Mouse (Mus musculus) hindbrain, postnatal 0 days (tissue): ENCODE measurements around the gene Rnls. TPM values are rescaled to one million over a fixed set of nuclear protein-coding genes. Genes with fewer than 3 reads are reported as not detected.

Experiments used
- ATAC-seq: fragments of 200-750 bp; cut with Nextera tagmentation; 2 replicates; pipeline ENCODE4 v1.8.0; 2017; ENCODE audit warnings: mild to moderate bottlenecking, moderate TSS enrichment, moderate library complexity
- DNase-seq: peaks from one replicate; pipeline ENCODE4 v3.0.0-alpha.2; 2015; ENCODE audit warnings: low spot score
- H3K27ac ChIP-seq: fragments of 300-500 bp; sonication (generic); 2 replicates; pipeline ENCODE4 v1.5.1; 2014; ENCODE audit warnings: mild to moderate bottlenecking
- H3K27me3 ChIP-seq: fragments of 300-500 bp; sonication (generic); 2 replicates; pipeline ENCODE4 v1.6.1; 2014; ENCODE audit warnings: low read length, mixed read lengths; ENCODE audit not compliant: insufficient read depth
- H3K36me3 ChIP-seq: fragments of 300-500 bp; sonication (generic); 2 replicates; pipeline ENCODE4 v1.6.1; 2014; ENCODE audit warnings: low read length, mixed read lengths; ENCODE audit not compliant: insufficient read depth
- H3K4me1 ChIP-seq: fragments of 300-500 bp; sonication (generic); 2 replicates; pipeline ENCODE4 v1.6.1; 2014; ENCODE audit warnings: antibody characterized with exemption, low read length, mixed read lengths; ENCODE audit not compliant: insufficient read depth
- H3K4me2 ChIP-seq: fragments of 300-500 bp; sonication (generic); 2 replicates; pipeline ENCODE4 v1.6.1; 2014; ENCODE audit warnings: low read depth, mild to moderate bottlenecking, low read length, moderate library complexity, mixed read lengths
- H3K4me3 ChIP-seq: fragments of 300-500 bp; sonication (generic); 2 replicates; pipeline ENCODE4 v1.5.1; 2014; ENCODE audit warnings: low read length
- H3K9ac ChIP-seq: fragments of 300-500 bp; sonication (generic); replicated peaks from 2 replicates; pipeline ENCODE4 v1.6.1; 2014; ENCODE audit warnings: mild to moderate bottlenecking, low read length, moderate library complexity, mixed read lengths
- H3K9me3 ChIP-seq: fragments of 300-500 bp; sonication (generic); 2 replicates; pipeline ENCODE4 v1.6.1; 2016; ENCODE audit warnings: low read length, mixed read lengths
- CTCF ChIP-seq: IDR thresholded peaks from 2 replicates; pipeline ENCODE4 v1.5.1; 2016; ENCODE audit warnings: antibody characterized with exemption, control low read depth, low read depth
- WGBS: fragments of 180-500 bp; shearing (Covaris S2); extraction: QIAGEN DNeasy Blood & Tissue Kit; methylation state at CpG from one replicate; pipeline ENCODE4 v1.1.7; 2014; 5-methylcytosine and 5-hydroxymethylcytosine counted together
- polyA plus RNA-seq: library from polyadenylated mRNA; unstranded; fragments of >200 nt; fragmentation: Nextera tagmentation; extraction: Ambion mirVana; gene quantifications from 2 replicates; pipeline ENCODE4 v1.2.1, GENCODE M21; 2015
- total RNA-seq: library from RNA; depleted of rRNA; stranded (reverse); fragments of >200 nt; gene quantifications from 2 replicates; pipeline ENCODE4 v1.2.3, GENCODE M21; 2014

Gene Rnls
- total and polyA plus RNA-seq, 2 experiments from 2014 or later: 3.3 to 9.8 TPM

- Histone ChIP-seq H3K27me3 (no peaks in the 10 kb centered on the region), H3K9ac (no peak overlapping the region), H3K36me3 (no peaks in the 10 kb centered on the region), H3K4me3 (no peak overlapping the region), H3K4me1 (no peaks in the 10 kb centered on the region), H3K4me2 (no peak overlapping the region), H3K27ac (no peak overlapping the region), H3K9me3 (no peaks in the 10 kb centered on the region)
- no peak for ATAC-seq
- WGBS: 84% methylated on average over 3 of the region's 3 CpGs
- no peak for TF ChIP-seq CTCF
- DNase-seq: no peak
Observed at GRCm38 (mm10) chr19:33232902-33233301, 159.2 kb downstream of the Rnls start.

GRCm38 (mm10) chr19:33231303-33231702 lies 160.8 kb downstream of the Rnls start:
- Histone ChIP-seq H3K27me3 (no peaks in the 10 kb centered on the region), H3K4me2 (no peak overlapping the region), H3K36me3 (no peaks in the 10 kb centered on the region), H3K27ac (no peak overlapping the region), H3K4me3 (no peak overlapping the region), H3K4me1 (no peaks in the 10 kb centered on the region), H3K9me3 (no peaks in the 10 kb centered on the region), H3K9ac (no peak overlapping the region)
- 50% methylated on average over 6 of the region's 6 CpGs for WGBS
- DNase-seq (no peak), ATAC-seq (no peak)
- no peak for TF ChIP-seq CTCF

GRCm38 (mm10) chr19:33227004-33227403 lies 165.1 kb downstream of the Rnls start:
- peak; percentile 81 for TF ChIP-seq CTCF
- Histone ChIP-seq H3K9ac (no peak overlapping the region), H3K27me3 (no peaks in the 10 kb centered on the region), H3K4me1 (peaks cover 5% of the 10 kb centered on the region; the same call in 1 of the 2 replicates), H3K9me3 (no peaks in the 10 kb centered on the region), H3K27ac (no peak overlapping the region), H3K36me3 (no peaks in the 10 kb centered on the region), H3K4me2 (no peak overlapping the region), H3K4me3 (no peak overlapping the region)
- DNase-seq (peak; percentile 94), ATAC-seq (peak; percentile 84)
- WGBS: 0% methylated on average over 3 of the region's 3 CpGs

GRCm38 (mm10) chr19:33225858-33226705 lies 166.0 kb downstream of the Rnls start:
- no peak for ATAC-seq

GRCm38 (mm10) chr19:33225002-33225376 lies 167.1 kb downstream of the Rnls start:
- H3K9ac ChIP-seq: no peak overlapping the region
- no peaks in the 10 kb centered on the region for H3K9me3 ChIP-seq
- TF ChIP-seq CTCF: no peak
- H3K27me3 ChIP-seq: no peaks in the 10 kb centered on the region
- DNase-seq: no peak
- H3K27ac ChIP-seq: peak overlapping the region; percentile 49; the same call in 1 of the 2 replicates
- no peak overlapping the region for H3K4me3 ChIP-seq
- WGBS: 93% methylated on average over 9 of the region's 9 CpGs
- no peak for ATAC-seq
- no peaks in the 10 kb centered on the region for H3K36me3 ChIP-seq
- H3K4me1 ChIP-seq: peaks cover 5% of the 10 kb centered on the region; the same call in 1 of the 2 replicates
- H3K4me2 ChIP-seq: 0 out of 2 replicates have a peak overlapping the region, but pooled peaks have one; percentile 32

More at GRCm38 (mm10) chr19:33225858-33226705, 166.0 kb downstream of the Rnls start:
- no peak overlapping the region for H3K4me3 ChIP-seq
- H3K27ac ChIP-seq: no peak overlapping the region
- H3K36me3 ChIP-seq: no peaks in the 10 kb centered on the region
- no peak overlapping the region for H3K4me2 ChIP-seq
- H3K4me1 ChIP-seq: peaks cover 5% of the 10 kb centered on the region; the same call in 1 of the 2 replicates
- peak; percentile 59 for DNase-seq
- 58% methylated on average over 5 of the region's 5 CpGs for WGBS
- no peaks in the 10 kb centered on the region for H3K27me3 ChIP-seq
- H3K9me3 ChIP-seq: no peaks in the 10 kb centered on the region
- TF ChIP-seq CTCF: peak; percentile 46
- H3K9ac ChIP-seq: no peak overlapping the region

GRCm38 (mm10) chr19:33224181-33225001 lies 167.7 kb downstream of the Rnls start:
- ATAC-seq: peak; percentile 92
- WGBS: 39% methylated on average over 8 of the region's 8 CpGs
- no peak overlapping the region for H3K9ac ChIP-seq

More at GRCm38 (mm10) chr19:33224181-33225001, 167.7 kb downstream of the Rnls start:
- Histone ChIP-seq H3K4me2 (peak overlapping the region; percentile 32), H3K36me3 (no peaks in the 10 kb centered on the region), H3K4me3 (no peak overlapping the region), H3K9me3 (no peaks in the 10 kb centered on the region), H3K4me1 (peaks cover 5% of the 10 kb centered on the region; the same call in 1 of the 2 replicates), H3K27ac (peak overlapping the region; percentile 49), H3K27me3 (no peaks in the 10 kb centered on the region)
- peak; percentile 90 for DNase-seq
- TF ChIP-seq CTCF: no peak
